Comparison of ENCODE assay signal across 16 mouse cellular contexts in genomic region chr8:92313707-92314106, GRCm38 (mm10). TPM values are rescaled to one million over a fixed set of nuclear protein-coding genes. Genes with fewer than 3 reads are reported as not detected.
"Had no signal": no experiment of that assay in that cellular context is flagged by ENCODE, and none has a peak within 500 bp of the region (broad histone marks: within the 10 kb centered on the region; RNA-seq: fewer than 3 reads in every experiment).

No protein-coding gene starts in this region.

- H3K4me2 ChIP-seq: liver, embryonic 12.5 days; midbrain, embryonic 11.5 days; midbrain, embryonic 13.5 days; midbrain, embryonic 15.5 days; neural tube, embryonic 12.5 days; stomach, embryonic 15.5 days had no signal

- H3K4me1 ChIP-seq: liver, embryonic 12.5 days; megakaryocyte, embryonic 14.5 days; midbrain, embryonic 15.5 days; neural tube, embryonic 12.5 days; stomach, embryonic 15.5 days had no signal

- DNase-seq: right cerebral cortex, postnatal 14 days; thymus, adult 2 months; thymus, postnatal 25 days; thymus, postnatal 4 days had no signal

- H3K4me3 ChIP-seq: liver, embryonic 12.5 days; megakaryocyte, embryonic 14.5 days; midbrain, embryonic 13.5 days; midbrain, embryonic 15.5 days; neural tube, embryonic 12.5 days; stomach, embryonic 15.5 days had no signal

- H3K9me3 ChIP-seq: liver, embryonic 12.5 days; megakaryocyte, embryonic 14.5 days; midbrain, embryonic 13.5 days; midbrain, embryonic 15.5 days; neural tube, embryonic 12.5 days; stomach, embryonic 15.5 days had no signal

- H3K36me3 ChIP-seq: liver, embryonic 12.5 days; midbrain, embryonic 13.5 days; midbrain, embryonic 15.5 days; neural tube, embryonic 12.5 days; stomach, embryonic 15.5 days had no signal

- ATAC-seq: liver, embryonic 12.5 days; midbrain, embryonic 13.5 days; midbrain, embryonic 15.5 days had no signal

- H3K27ac ChIP-seq: liver, embryonic 12.5 days; liver, embryonic 14.5 days; macrophage; midbrain, embryonic 13.5 days; midbrain, embryonic 15.5 days; neural tube, embryonic 12.5 days; stomach, embryonic 15.5 days; stomach, postnatal 0 days had no signal

- H3K27me3 ChIP-seq: midbrain, embryonic 13.5 days; midbrain, embryonic 15.5 days; neural tube, embryonic 12.5 days; stomach, embryonic 15.5 days had no signal

- H3K9ac ChIP-seq: liver, embryonic 12.5 days; liver, embryonic 14.5 days; midbrain, embryonic 13.5 days; midbrain, embryonic 15.5 days; neural tube, embryonic 12.5 days; stomach, embryonic 15.5 days had no signal

RNA-seq across cellular contexts. Expression of gene Irx5, which starts 43.7 kb away (rescaled TPM):
- polyA plus RNA-seq: liver, adult 2 months; liver, embryonic 16.5 days; macrophage had no signal
